ENCODE assay signal across 9 mouse cellular contexts in genomic region chr7:83695449-83696212, GRCm38 (mm10). TPM values are rescaled to one million over a fixed set of nuclear protein-coding genes. Genes with fewer than 3 reads are reported as not detected.
DNase-seq lines count a peak whose midpoint lies in the region; ATAC-seq lines count a peak whose summit lies in the region.
"Had no signal": no experiment of that assay in that cellular context is flagged by ENCODE, and none has a peak within 500 bp of the region (broad histone marks: within the 10 kb centered on the region; RNA-seq: fewer than 3 reads in every experiment).

No protein-coding gene starts in this region.

- no peak overlapping the region for H3K9ac ChIP-seq in hindbrain, embryonic 11.5 days (ENCODE audit: low read depth, low read length)
- H3K9ac ChIP-seq in hindbrain, embryonic 16.5 days (ENCODE audit: low read depth, low read length) = no peak overlapping the region
- H3K9ac ChIP-seq: limb, embryonic 13.5 days had no signal

- peak; percentile 65 for DNase-seq in hindbrain, embryonic 11.5 days (ENCODE audit: low spot score)
- peak; percentile 44 for DNase-seq in right cerebral cortex, postnatal 4 days
- no peak for DNase-seq in right cerebral cortex, postnatal 36 days (ENCODE audit: low spot score in 2 of 2)
- DNase-seq in adipocyte (ENCODE audit: low spot score) = peak; percentile 21
- peak; percentile 77 for DNase-seq in induced T-regulatory cell, adult 2 months (ENCODE audit: low read depth)
- DNase-seq in splenic B cell, adult 2 months (ENCODE audit: low read depth, low spot score) = peak; percentile 70

- H3K4me3 ChIP-seq in hindbrain, embryonic 11.5 days (ENCODE audit: low read depth, low read length) = no peak overlapping the region
- H3K4me3 ChIP-seq in hindbrain, embryonic 16.5 days (ENCODE audit: low read length) = no peak overlapping the region
- H3K4me3 ChIP-seq: limb, embryonic 13.5 days had no signal

- no peak overlapping the region for H3K4me2 ChIP-seq in hindbrain, embryonic 11.5 days (replicated peaks; ENCODE audit: low read depth, low read length)
- no peak overlapping the region for H3K4me2 ChIP-seq in hindbrain, embryonic 16.5 days (ENCODE audit: low read length)
- H3K4me2 ChIP-seq: limb, embryonic 13.5 days had no signal

- no peaks in the 10 kb centered on the region for H3K9me3 ChIP-seq in hindbrain, embryonic 11.5 days (ENCODE audit: control insufficient read depth, low read length)
- no peaks in the 10 kb centered on the region for H3K9me3 ChIP-seq in hindbrain, embryonic 16.5 days (ENCODE audit: control insufficient read depth, low read length)
- H3K9me3 ChIP-seq: limb, embryonic 13.5 days had no signal

- no peaks in the 10 kb centered on the region for H3K27me3 ChIP-seq in hindbrain, embryonic 11.5 days (ENCODE audit: control insufficient read depth, insufficient read depth, low read length)
- no peaks in the 10 kb centered on the region for H3K27me3 ChIP-seq in hindbrain, embryonic 16.5 days (replicated peaks; ENCODE audit: control insufficient read depth, insufficient read depth, low read length)
- no peaks in the 10 kb centered on the region for H3K27me3 ChIP-seq in splenic B cell, adult 2 months (ENCODE audit: control insufficient read depth, insufficient read depth, low read length, poor library complexity, severe bottlenecking)
- H3K27me3 ChIP-seq: limb, embryonic 13.5 days had no signal

- no peak for ATAC-seq in hindbrain, embryonic 11.5 days (ENCODE audit: low FRiP score)
- no peak for ATAC-seq in hindbrain, embryonic 16.5 days
- ATAC-seq in frontal cortex, adult (ENCODE audit: low TSS enrichment) = no peak

- no peak overlapping the region for H3K27ac ChIP-seq in hindbrain, embryonic 11.5 days (ENCODE audit: low read depth, low read length)
- no peak overlapping the region for H3K27ac ChIP-seq in hindbrain, embryonic 16.5 days (ENCODE audit: low read depth, low read length)
- H3K27ac ChIP-seq: limb, embryonic 13.5 days had no signal

- no peaks in the 10 kb centered on the region for H3K36me3 ChIP-seq in hindbrain, embryonic 11.5 days (ENCODE audit: control insufficient read depth, insufficient read depth, low read length)
- no peaks in the 10 kb centered on the region for H3K36me3 ChIP-seq in hindbrain, embryonic 16.5 days (ENCODE audit: control insufficient read depth, insufficient read depth, low read length)
- H3K36me3 ChIP-seq in splenic B cell, adult 2 months (ENCODE audit: control insufficient read depth, insufficient read depth, low read length, poor library complexity, severe bottlenecking) = no peaks in the 10 kb centered on the region
- H3K36me3 ChIP-seq: limb, embryonic 13.5 days had no signal

- H3K4me1 ChIP-seq in hindbrain, embryonic 11.5 days (replicated peaks; ENCODE audit: control insufficient read depth, insufficient read depth, low read length) = no peaks in the 10 kb centered on the region
- H3K4me1 ChIP-seq in hindbrain, embryonic 16.5 days (ENCODE audit: control insufficient read depth, insufficient read depth, low read depth, low read length) = no peaks in the 10 kb centered on the region

- 30% methylated on average over 6 of the region's 6 CpGs for WGBS in hindbrain, embryonic 11.5 days
- WGBS in hindbrain, embryonic 16.5 days = 33% methylated on average over 6 of the region's 6 CpGs

RNA-seq across cellular contexts. Expression of gene Il16, which starts 49.9 kb away (rescaled TPM):
- polyA plus RNA-seq in hindbrain, embryonic 11.5 days (2014; fragmentation: Nextera tagmentation; extraction: Ambion mirVana) = 1.0 and 1.5 TPM in 2 replicates
- 1.1 and 1.2 TPM in 2 replicates for polyA plus RNA-seq in hindbrain, embryonic 16.5 days (2015; fragmentation: Nextera tagmentation; extraction: Ambion mirVana)

Comparison
In these comparisons a context has a peak if more than half of its experiments do, and no peak if none do; other contexts are left out.
1. DNase-seq: peak in hindbrain, embryonic 11.5 days (single experiment), right cerebral cortex, postnatal 4 days (single experiment), adipocyte (single experiment), induced T-regulatory cell, adult 2 months (single experiment) and splenic B cell, adult 2 months (single experiment); none in right cerebral cortex, postnatal 36 days (0 of 2).